Mouse (Mus musculus) cerebellum, adult 2 months (tissue): ENCODE data around the gene Bves.

Source experiments
- CTCF ChIP-seq: fragments of 200-500 bp; IDR thresholded peaks from 2 replicates; pipeline ENCODE4 v1.5.1; 2011; ENCODE audit warnings: low read depth, mild to moderate bottlenecking, control low read depth, low read length, moderate library complexity, borderline replicate concordance; ENCODE audit not compliant: insufficient read depth
- POLR2A ChIP-seq: fragments of 200-500 bp; IDR thresholded peaks from 2 replicates; pipeline ENCODE4 v1.6.1; 2011; ENCODE audit warnings: low read length, control low read depth, borderline replicate concordance; ENCODE audit not compliant: insufficient read depth

GRCm38 (mm10) chr10:45399702-45400243 lies 64.2 kb downstream of the Bves start:
- TF ChIP-seq CTCF: no peak
- TF ChIP-seq POLR2A: no peak
